ENCODE assay signal across 17 mouse cellular contexts in the genomic region with DNA sequence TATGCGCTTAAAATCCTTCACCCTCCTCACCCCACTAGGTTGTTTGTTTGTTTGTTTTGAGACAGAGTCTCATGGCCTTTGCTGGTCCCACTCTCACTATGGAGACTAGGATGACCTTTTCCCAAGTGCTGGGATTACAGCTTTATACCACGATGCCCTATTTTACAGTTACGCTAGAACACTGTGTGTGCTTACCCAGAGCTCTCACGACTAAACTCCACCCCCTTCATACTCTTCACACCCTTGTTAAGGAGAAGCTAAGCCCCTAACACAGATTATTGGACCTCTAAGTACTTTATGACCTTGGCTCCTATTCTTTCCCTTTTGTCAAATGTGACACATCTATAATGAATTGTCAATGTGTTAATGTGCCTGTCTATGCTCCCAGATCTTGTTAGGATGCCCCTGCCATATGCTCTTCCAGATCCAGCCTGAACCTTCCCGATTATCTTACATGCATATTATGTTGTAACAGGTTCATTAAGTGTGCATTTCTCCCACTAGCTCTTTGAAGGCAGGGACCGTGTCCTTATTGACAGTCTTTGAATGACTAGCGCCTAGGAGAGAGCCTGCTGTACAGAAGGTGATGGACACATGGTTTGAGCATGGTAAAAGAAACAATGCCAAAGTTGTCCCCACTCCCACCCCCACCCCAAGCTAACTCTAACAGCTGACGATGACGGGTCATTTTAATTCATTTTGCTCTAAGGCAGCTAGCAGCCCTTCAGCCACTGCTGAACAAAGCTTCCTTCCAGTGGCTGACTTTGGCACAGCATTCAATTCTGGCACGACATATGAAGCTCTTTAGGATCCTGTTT. TPM values are rescaled to one million over a fixed set of nuclear protein-coding genes. Genes with fewer than 3 reads are reported as not detected.
DNase-seq lines count a peak whose midpoint lies in the region; ATAC-seq and TF ChIP-seq lines count a peak whose summit lies in the region.
"Had no signal": no experiment of that assay in that cellular context is flagged by ENCODE, and none has a peak within 500 bp of the region (broad histone marks: within the 10 kb centered on the region; RNA-seq: fewer than 3 reads in every experiment).

No protein-coding gene starts in this region.

- no peak for ATAC-seq in lung, embryonic 14.5 days (ENCODE audit: insufficient read depth)
- peak; percentile 92 for ATAC-seq in forebrain, embryonic 13.5 days
- peak; percentile 74 for ATAC-seq in hindbrain, embryonic 16.5 days
- ATAC-seq: inflammation-experienced regulatory T-cells, adult 6 months had no signal

- H3K27ac ChIP-seq in lung, embryonic 14.5 days (ENCODE audit: low read depth) = no peak overlapping the region
- H3K27ac ChIP-seq in forebrain, embryonic 13.5 days = peak overlapping the region; percentile 69
- H3K27ac ChIP-seq in hindbrain, embryonic 16.5 days (ENCODE audit: low read depth, low read length) = no peak overlapping the region
- H3K27ac ChIP-seq: embryonic facial prominence, embryonic 12.5 days; liver, embryonic 13.5 days; macrophage had no signal

- H3K27me3 ChIP-seq in lung, embryonic 14.5 days (ENCODE audit: insufficient read depth, low read length) = no peaks in the 10 kb centered on the region
- H3K27me3 ChIP-seq in forebrain, embryonic 13.5 days = no peaks in the 10 kb centered on the region
- H3K27me3 ChIP-seq in hindbrain, embryonic 16.5 days (replicated peaks; ENCODE audit: control insufficient read depth, insufficient read depth, low read length) = no peaks in the 10 kb centered on the region
- H3K27me3 ChIP-seq: CH12.LX; embryonic facial prominence, embryonic 12.5 days; liver, embryonic 13.5 days had no signal

- no peak overlapping the region for H3K9ac ChIP-seq in lung, embryonic 14.5 days
- H3K9ac ChIP-seq in forebrain, embryonic 13.5 days = no peak overlapping the region
- H3K9ac ChIP-seq in hindbrain, embryonic 16.5 days (ENCODE audit: low read depth, low read length) = no peak overlapping the region
- H3K9ac ChIP-seq: embryonic facial prominence, embryonic 12.5 days; liver, embryonic 13.5 days had no signal

- H3K4me2 ChIP-seq in lung, embryonic 14.5 days = no peak overlapping the region
- peak overlapping the region; percentile 27 for H3K4me2 ChIP-seq in forebrain, embryonic 13.5 days
- no peak overlapping the region for H3K4me2 ChIP-seq in hindbrain, embryonic 16.5 days (ENCODE audit: low read length)
- H3K4me2 ChIP-seq: embryonic facial prominence, embryonic 12.5 days; heart, embryonic 11.5 days; liver, embryonic 13.5 days had no signal

- no peaks in the 10 kb centered on the region for H3K36me3 ChIP-seq in lung, embryonic 14.5 days (ENCODE audit: insufficient read depth)
- no peaks in the 10 kb centered on the region for H3K36me3 ChIP-seq in forebrain, embryonic 13.5 days (ENCODE audit: poor library complexity, severe bottlenecking)
- H3K36me3 ChIP-seq in hindbrain, embryonic 16.5 days (ENCODE audit: control insufficient read depth, insufficient read depth, low read length) = no peaks in the 10 kb centered on the region
- H3K36me3 ChIP-seq: embryonic facial prominence, embryonic 12.5 days; liver, embryonic 13.5 days had no signal

- DNase-seq in lung, embryonic 14.5 days = peak; percentile 11
- DNase-seq in lung, postnatal 10 days = no peak
- peak; percentile 27 for DNase-seq in retina, embryonic 14.5 days (ENCODE audit: low spot score)
- no peak for DNase-seq in B cell, adult 2 months
- DNase-seq in adrenal gland, postnatal 36 days = no peak
- DNase-seq: adrenal gland, postnatal 10 days; cerebellum, adult 18-20 months; kidney, postnatal 25 days; liver, embryonic 13.5 days had no signal

- H3K4me1 ChIP-seq in lung, embryonic 14.5 days (ENCODE audit: insufficient read depth) = no peaks in the 10 kb centered on the region
- H3K4me1 ChIP-seq in forebrain, embryonic 13.5 days = peaks cover 42% of the 10 kb centered on the region
- no peaks in the 10 kb centered on the region for H3K4me1 ChIP-seq in hindbrain, embryonic 16.5 days (ENCODE audit: control insufficient read depth, insufficient read depth, low read depth, low read length)
- H3K4me1 ChIP-seq: embryonic facial prominence, embryonic 12.5 days; liver, embryonic 13.5 days had no signal

- no peaks in the 10 kb centered on the region for H3K9me3 ChIP-seq in lung, embryonic 14.5 days (ENCODE audit: low read depth, low read length)
- H3K9me3 ChIP-seq in forebrain, embryonic 13.5 days (replicated peaks) = no peaks in the 10 kb centered on the region
- no peaks in the 10 kb centered on the region for H3K9me3 ChIP-seq in hindbrain, embryonic 16.5 days (ENCODE audit: control insufficient read depth, low read length)
- H3K9me3 ChIP-seq: embryonic facial prominence, embryonic 12.5 days; liver, embryonic 13.5 days had no signal

- 72% methylated on average over 10 of the region's 10 CpGs for WGBS in lung, embryonic 14.5 days
- 29% methylated on average over 10 of the region's 10 CpGs for WGBS in forebrain, embryonic 13.5 days
- 27% methylated on average over 10 of the region's 10 CpGs for WGBS in hindbrain, embryonic 16.5 days

- no peak overlapping the region for H3K4me3 ChIP-seq in lung, embryonic 14.5 days (ENCODE audit: low read depth, low read length)
- H3K4me3 ChIP-seq in forebrain, embryonic 13.5 days = no peak overlapping the region
- H3K4me3 ChIP-seq in hindbrain, embryonic 16.5 days (ENCODE audit: low read length) = no peak overlapping the region
- H3K4me3 ChIP-seq: embryonic facial prominence, embryonic 12.5 days; liver, embryonic 13.5 days had no signal

- no peak for TF ChIP-seq CTCF in lung, embryonic 14.5 days (IDR thresholded peaks at IDR 0.05; ENCODE audit: low read depth)

RNA-seq across cellular contexts. Expression of a gene that starts 10.4 kb away (rescaled TPM):
- polyA plus RNA-seq in lung, embryonic 14.5 days (2014; fragmentation: Nextera tagmentation; extraction: Ambion mirVana) = 0.78 TPM in 2 replicates
- polyA plus RNA-seq in forebrain, embryonic 13.5 days (2015; fragmentation: Nextera tagmentation; extraction: Ambion mirVana) = 11.8 and 12.6 TPM in 2 replicates
- 16.1 and 16.6 TPM in 2 replicates for polyA plus RNA-seq in hindbrain, embryonic 16.5 days (2015; fragmentation: Nextera tagmentation; extraction: Ambion mirVana)
- total RNA-seq in adrenal gland, postnatal 36 days (2021) = under 1 TPM; 0.26 to 0.72 TPM
- total RNA-seq: CH12.LX had no signal

RNA-seq across cellular contexts. Expression of a gene that starts 46.2 kb away (rescaled TPM):
- polyA plus RNA-seq in lung, embryonic 14.5 days (2014; fragmentation: Nextera tagmentation; extraction: Ambion mirVana) = 47.3 and 48.0 TPM in 2 replicates
- polyA plus RNA-seq in forebrain, embryonic 13.5 days (2015; fragmentation: Nextera tagmentation; extraction: Ambion mirVana) = 11.3 and 13.2 TPM in 2 replicates
- 6.8 and 7.9 TPM in 2 replicates for polyA plus RNA-seq in hindbrain, embryonic 16.5 days (2015; fragmentation: Nextera tagmentation; extraction: Ambion mirVana)
- total RNA-seq in adrenal gland, postnatal 36 days (2021) = 10 to 100 TPM; 29.8 to 50.3 TPM
- total RNA-seq: CH12.LX; neutrophil, adult 5-6 weeks had no signal

Comparison
In these comparisons a context has a peak if more than half of its experiments do, and no peak if none do; other contexts are left out.
1. DNase-seq: peak in lung, embryonic 14.5 days (single experiment) and retina, embryonic 14.5 days (single experiment); none in lung, postnatal 10 days (single experiment), B cell, adult 2 months (0 of 2) and adrenal gland, postnatal 36 days (0 of 2).